Mouse (Mus musculus) urinary bladder, postnatal 10 days (tissue): ENCODE results near the gene Grik4.

Experiments
- DNase-seq: peaks from one replicate; pipeline ENCODE4 v3.0.0; 2022; ENCODE audit warnings: low spot score

Grik4 gene

DNA sequence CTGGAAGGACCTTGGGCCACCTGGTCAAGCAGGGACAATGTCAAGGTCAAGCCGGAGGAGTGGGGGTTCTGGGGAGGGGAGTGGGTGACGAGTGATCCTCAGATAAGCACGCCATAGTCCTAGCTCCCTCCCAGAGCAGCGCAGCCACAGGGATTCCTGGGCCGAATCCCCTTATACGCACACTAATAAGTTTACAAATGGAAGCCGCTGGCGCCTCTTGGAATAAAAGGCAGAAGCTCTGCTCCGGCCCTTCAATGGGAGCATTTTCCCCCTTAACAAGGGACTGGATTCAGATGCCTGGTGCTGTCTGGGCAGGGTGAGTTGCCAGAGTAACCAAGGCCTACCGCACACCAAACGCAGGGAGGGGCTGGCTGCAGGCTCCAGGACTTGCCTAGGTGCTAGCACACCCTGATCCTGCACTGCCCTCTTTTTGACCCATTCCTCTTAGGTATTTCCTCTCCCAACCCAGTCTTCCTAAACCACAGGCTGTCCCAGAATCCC, 46.2 kb downstream of the Grik4 start:
- no peak for DNase-seq

DNA sequence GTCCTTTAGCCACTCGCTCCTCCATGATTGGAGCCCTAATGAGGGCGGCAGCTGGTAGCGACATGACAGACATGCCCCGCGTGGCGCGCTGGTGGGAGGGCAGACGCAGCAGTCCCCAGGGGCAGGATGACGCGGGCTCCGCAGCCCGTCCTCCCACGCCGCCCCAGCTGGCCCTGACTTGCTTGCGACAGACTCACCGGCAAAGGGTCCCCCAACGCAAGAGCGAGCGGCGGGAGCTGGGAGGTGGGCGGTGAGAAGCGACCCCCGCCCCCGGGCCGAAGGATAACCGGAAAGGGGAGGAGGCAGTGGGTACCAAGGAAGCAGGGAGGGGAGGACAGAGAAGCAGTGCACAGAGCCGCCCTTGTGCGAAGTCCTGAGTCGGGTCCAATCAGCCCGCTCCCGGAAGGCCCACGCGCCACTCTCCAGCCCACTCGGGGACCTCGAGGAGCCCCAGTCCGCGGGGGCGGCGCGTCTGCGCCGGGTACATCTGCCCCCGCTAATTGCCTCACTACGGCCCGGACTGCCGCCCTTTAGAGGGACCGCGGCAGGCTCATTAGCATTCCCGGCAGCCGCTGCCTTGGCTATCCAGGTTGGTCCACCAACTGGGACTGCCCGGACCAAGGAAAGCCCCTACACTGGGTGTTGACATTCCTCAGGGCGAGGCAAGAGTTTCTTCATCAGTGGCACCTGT, 46.8 kb downstream of the Grik4 start:
- no peak for DNase-seq

DNA sequence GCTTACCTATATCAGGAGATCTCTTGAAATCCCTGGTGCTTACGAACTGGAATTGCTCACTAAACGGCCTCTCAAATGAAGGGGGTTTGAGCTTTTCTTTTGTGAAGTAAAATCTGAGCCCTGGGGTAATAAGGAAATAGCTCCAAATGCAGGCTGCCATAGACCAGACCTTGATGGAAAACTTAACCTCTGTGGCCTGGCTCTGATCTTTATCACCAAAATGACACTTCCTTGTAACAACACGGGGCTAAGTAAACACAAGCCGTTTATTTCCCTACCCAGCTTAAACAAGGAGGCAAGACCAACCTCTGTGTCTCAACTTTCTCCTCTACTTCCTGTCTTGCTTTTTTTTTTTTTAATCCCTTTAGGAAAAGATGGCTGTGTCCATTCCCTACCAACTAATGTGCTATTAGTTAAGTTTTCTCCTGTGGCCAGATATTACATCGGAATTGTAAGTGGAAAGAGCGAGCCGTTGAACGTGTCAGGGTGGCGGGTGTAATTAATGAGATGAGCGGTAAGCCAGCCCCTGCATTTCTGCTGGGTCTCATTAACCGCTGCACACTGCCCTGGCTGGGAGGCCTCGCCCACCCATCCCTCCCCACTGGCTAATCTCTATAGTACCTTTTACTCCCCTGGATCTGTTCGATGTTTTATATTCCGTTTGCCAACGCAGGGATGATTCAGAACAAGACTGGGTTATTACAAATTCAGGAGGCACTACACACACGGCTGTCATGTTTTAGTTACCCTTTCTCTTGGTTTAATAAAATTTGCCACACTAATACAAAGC, 47.7 kb downstream of the Grik4 start:
- no peak for DNase-seq

DNA sequence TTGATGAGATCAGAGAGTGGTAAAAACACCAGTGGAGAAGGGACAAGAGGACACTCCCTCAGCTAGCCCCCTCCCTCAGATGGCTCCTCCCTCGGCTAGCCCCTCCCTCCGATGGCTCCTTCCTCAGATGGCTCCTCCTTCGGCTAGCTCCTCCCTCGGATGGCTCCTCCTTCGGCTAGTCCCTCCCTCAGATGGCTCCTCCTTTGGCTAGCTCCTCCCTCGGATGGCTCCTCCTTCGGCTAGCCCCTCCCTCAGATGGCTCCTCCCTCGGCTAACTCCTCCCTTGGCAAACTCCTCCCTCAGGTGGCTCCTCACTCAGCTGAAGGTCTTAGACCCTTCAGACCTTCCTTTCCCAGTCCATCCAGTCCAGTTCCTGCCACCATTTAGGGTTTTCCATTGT, 51.5 kb downstream of the Grik4 start:
- DNase-seq, result no peak

- no peak for DNase-seq
Measured at GRCm38 (mm10) chr9:42887930-42888329, 56.4 kb downstream of the Grik4 start.

- no peak for DNase-seq
Measured at GRCm38 (mm10) chr9:42886112-42886766, 58.1 kb downstream of the Grik4 start.

DNA sequence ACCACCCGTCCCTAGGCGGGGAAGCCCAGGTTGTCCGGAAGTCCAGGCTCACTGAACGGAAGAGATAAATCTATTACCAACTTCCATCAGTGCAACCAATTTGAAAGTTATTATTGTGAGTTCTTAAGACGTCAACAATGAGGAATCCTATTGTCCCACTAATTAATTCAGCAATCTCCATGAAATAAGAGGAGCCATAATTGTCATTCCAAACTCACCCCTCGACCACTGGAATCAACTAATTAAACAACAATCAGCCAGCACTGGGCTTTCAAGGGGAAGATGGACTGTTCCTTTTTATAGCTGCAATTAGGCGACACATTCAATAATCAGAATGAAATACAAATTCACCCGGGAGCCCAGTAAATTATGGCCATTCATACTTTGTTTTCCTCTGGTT, 58.7 kb downstream of the Grik4 start:
- DNase-seq, result no peak

GRCm38 (mm10) chr9:42885123-42885522, 59.2 kb downstream of the Grik4 start:
- DNase-seq, result no peak

DNA sequence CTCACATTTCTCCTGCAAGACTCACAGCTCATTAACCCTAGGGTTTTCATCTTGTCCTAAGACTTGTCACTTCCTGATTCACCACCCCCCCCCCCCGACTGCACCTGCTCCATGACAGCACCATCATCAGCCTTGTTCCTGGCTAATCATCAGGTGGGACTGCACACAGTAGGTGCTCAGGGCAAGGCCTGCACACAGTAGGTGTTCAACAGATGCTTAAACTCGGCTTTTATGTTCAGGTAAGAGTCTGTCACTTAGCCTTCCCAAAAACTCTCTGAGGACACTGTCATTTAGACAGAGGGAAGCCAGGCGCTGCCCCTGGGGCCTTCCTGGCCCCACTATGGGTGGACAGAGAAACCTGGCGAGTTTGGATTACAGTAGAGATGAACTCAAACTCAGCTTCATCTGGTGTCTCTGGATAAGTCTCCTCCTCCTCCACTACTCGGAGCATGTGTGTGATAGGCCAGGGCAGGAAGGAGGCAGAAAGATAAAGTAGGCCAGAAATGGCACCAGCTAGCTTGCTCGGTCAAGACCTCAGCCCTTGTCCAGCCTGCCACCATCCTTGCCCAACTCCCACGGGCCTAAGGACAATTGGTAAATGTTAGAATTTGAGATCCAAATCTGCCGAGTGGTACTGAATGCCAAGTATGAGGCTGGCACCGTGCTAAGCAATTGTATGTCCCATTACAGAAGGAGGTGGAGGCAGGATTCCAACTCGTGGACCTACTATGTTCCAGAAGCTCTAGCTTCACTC, 61.1 kb downstream of the Grik4 start:
- DNase-seq, result no peak

GRCm38 (mm10) chr9:42882313-42882712, 62.0 kb downstream of the Grik4 start:
- DNase-seq, result no peak

- no peak for DNase-seq
Measured at GRCm38 (mm10) chr9:42881040-42881439, 63.3 kb downstream of the Grik4 start.

GRCm38 (mm10) chr9:42878401-42878800, 65.9 kb downstream of the Grik4 start:
- no peak for DNase-seq

DNA sequence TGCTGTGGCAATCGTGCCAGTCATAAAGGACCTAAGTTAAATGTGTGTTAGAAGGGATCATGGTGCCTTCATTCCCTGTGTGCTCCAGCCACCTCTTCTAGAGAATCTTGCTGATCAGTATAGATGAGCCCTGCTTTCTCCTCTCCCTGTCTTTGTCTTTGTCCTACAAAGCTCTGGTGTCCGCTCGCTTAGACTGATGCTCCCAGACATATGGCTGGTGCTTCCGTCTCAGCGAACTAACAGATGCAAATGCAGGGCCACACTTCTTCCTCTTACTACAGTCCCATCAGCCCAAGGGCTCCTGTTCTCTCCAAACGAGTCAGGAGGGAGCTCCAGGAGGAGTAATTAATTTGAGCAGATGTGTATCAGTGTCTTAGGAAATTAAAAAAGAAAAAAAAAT, 71.4 kb downstream of the Grik4 start:
- no peak for DNase-seq

DNA sequence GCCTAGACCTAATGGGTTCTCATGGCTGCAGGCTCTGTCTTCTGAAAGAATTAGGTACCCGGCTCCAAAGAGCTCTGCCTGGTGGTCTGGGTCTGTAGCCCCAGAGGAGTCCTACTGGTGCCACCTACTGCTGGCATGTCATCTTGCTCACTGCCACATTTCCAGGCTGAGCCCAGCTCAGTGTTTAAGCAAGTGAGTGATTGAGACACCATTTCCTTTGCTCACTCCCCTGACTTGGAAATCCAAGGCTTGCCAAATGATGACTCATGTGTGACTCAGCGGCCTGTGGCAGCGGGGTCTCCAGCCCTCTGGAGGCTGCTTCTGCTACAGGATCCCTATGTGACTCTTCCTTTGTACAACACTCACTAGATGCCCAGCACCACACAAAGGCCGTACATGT, 72.6 kb downstream of the Grik4 start:
- DNase-seq, result no peak

GRCm38 (mm10) chr9:42870257-42870656, 74.0 kb downstream of the Grik4 start:
- no peak for DNase-seq

DNA sequence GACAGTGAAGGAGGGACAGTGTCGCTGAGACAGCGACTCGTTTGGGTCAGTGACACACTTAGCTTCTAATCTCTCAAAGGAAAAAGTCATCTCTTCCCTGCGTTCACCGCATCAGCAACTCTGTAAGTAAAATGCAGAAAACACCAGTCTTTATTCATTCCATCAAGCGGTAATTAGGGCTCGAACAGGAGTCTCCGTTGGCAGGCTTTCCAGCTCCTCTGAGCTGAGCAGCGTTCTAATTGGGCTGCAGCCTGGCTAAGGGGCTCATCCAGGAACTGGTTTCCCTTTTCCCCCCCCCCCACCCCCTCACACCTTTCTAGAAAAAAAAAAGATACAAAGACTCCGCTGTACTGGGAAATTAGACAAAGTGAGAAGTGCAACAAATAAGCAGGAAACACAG, 75.8 kb downstream of the Grik4 start:
- DNase-seq, result no peak

GRCm38 (mm10) chr9:42866650-42867049, 77.6 kb downstream of the Grik4 start:
- DNase-seq, result no peak

GRCm38 (mm10) chr9:42865036-42865829, 79.1 kb downstream of the Grik4 start:
- no peak for DNase-seq

GRCm38 (mm10) chr9:42863360-42863759, 80.9 kb downstream of the Grik4 start:
- DNase-seq, result no peak

DNA sequence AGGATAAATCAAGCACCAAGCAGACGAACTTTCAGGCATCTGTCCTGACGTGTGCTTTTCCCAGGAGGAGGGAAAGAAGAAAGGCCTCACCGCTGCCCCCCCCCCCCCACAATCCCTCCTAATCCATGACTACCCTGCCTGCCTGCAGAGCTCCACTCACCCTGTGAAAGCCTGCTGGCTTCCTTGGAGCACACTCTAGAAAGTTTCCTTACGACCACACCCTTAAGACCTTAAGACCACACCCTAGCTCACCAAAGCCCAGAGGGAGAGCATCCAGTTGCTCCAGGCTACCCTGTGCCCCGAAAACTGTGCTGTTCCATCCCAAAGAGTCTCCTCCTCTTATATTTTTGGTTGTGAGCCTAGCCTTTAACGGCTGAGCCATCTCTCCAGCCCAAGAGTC, 82.6 kb downstream of the Grik4 start:
- no peak for DNase-seq

DNA sequence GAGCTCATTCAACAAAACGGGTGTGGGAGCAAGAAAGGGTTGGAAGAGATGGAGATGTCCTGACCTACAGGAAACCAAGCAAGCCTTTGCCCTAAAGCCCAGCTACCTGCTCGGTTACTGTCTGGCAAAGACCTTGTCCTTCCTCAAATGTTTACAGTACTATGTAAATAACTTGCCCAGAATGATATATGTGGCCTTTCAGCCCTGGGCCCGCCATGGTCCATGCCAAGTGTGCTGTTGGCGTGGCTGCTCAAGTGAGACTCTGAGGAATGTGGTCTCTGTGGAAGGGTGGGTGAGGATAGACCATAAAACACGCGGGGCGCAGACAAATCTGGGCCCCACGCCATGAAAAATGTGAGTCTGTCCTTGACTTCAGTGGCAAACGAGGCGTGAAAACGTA, 83.1 kb downstream of the Grik4 start:
- DNase-seq, result no peak
